Mouse (Mus musculus) telencephalon, adult 2 months (tissue): Measurements from ENCODE around the gene Hist1h3f.

Experiments
- DNase-seq: peaks from one replicate; pipeline ENCODE4 v3.0.0-alpha.2; 2011; ENCODE audit warnings: low read depth, low spot score

Hist1h3f gene

GRCm38 (mm10) chr13:23517603-23518294, 26.1 kb upstream of the Hist1h3f start:
- peak; percentile 53 for DNase-seq

- no peak for DNase-seq
Observed at GRCm38 (mm10) chr13:23518295-23518603, 25.6 kb upstream of the Hist1h3f start.

GRCm38 (mm10) chr13:23518885-23519284, 25.0 kb upstream of the Hist1h3f start:
- peak; percentile 53 for DNase-seq

- DNase-seq = no peak
Observed at GRCm38 (mm10) chr13:23519416-23519815, 24.4 kb upstream of the Hist1h3f start.

- DNase-seq = no peak
Observed at GRCm38 (mm10) chr13:23521703-23522102, 22.1 kb upstream of the Hist1h3f start.

- no peak for DNase-seq
Observed at GRCm38 (mm10) chr13:23523976-23524375, 19.9 kb upstream of the Hist1h3f start.

GRCm38 (mm10) chr13:23524654-23525053, 19.2 kb upstream of the Hist1h3f start:
- DNase-seq = peak; percentile 68

GRCm38 (mm10) chr13:23525901-23526300, 18.0 kb upstream of the Hist1h3f start:
- DNase-seq = no peak

- peak; percentile 81 for DNase-seq
Observed at GRCm38 (mm10) chr13:23526312-23526711, 17.5 kb upstream of the Hist1h3f start.

- no peak for DNase-seq
Observed at GRCm38 (mm10) chr13:23529005-23529404, 14.8 kb upstream of the Hist1h3f start.

GRCm38 (mm10) chr13:23529480-23530165, 14.2 kb upstream of the Hist1h3f start:
- no peak for DNase-seq

- no peak for DNase-seq
Observed at GRCm38 (mm10) chr13:23530181-23530900, 13.5 kb upstream of the Hist1h3f start.

GRCm38 (mm10) chr13:23530901-23531875, 12.7 kb upstream of the Hist1h3f start, which contains the start of gene Hist1h4h:
Gene Hist1h4h (plus strand): TSS chr13:23531050.
- peak; percentile 97 for DNase-seq

- DNase-seq = no peak
Observed at GRCm38 (mm10) chr13:23532262-23533075, 11.4 kb upstream of the Hist1h3f start.

GRCm38 (mm10) chr13:23533560-23534367, 10.1 kb upstream of the Hist1h3f start, which contains the start of gene Hist1h2af:
Gene Hist1h2af (plus strand): TSS chr13:23533906.
- peak; percentile 93 for DNase-seq

- peak; percentile 66 for DNase-seq
Observed at GRCm38 (mm10) chr13:23534368-23535131, 9.3 kb upstream of the Hist1h3f start.

- DNase-seq = peak; percentile 96
Observed at GRCm38 (mm10) chr13:23535137-23536075, 8.4 kb upstream of the Hist1h3f start, which contains the start of gene Hist1h3g. Gene Hist1h3g (plus strand): TSS chr13:23535422.
